Mouse (Mus musculus): Measurements from ENCODE around the gene Prr5l. TPM values are rescaled to one million over a fixed set of nuclear protein-coding genes. Genes with fewer than 3 reads are reported as not detected.

Prr5l gene
- polyA plus RNA-seq, 1 experiment from 2014 or later = 15.5 TPM

DNA sequence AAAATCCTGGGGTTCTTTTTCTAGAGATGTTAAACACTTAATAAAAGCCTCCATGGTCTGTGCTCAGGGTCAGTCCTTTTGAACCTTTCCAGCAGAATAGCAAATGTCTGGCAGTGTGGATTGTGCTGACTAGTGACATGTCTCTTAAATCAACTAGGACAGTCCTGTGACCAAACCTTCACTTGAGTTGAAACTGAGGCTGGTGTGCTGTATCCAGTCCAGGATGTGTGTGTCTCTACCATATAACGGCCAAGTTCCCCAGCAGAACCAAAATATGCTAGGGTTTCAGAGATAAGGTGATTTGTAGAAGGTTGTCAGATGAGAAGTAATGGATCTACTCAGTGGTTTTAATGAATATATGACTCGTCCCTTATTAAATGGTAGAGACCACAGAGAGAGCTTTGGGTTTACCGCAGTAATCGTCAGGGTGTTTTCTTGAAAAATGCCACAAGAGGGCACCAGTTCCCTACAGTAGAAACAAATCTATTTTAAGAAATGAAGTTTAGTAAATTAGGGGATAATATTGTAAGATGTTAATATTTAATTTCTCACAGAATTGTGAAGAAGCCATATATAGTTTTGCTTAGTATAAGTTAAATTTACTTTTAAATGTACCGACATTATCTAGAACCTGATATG, 189.1 kb downstream of the Prr5l start:
- Histone ChIP-seq H3K27me3 (no peaks in the 10 kb centered on the region), H3K4me1 (no peaks in the 10 kb centered on the region), H3K4me3 (no peak overlapping the region), H3K9me3 (no peaks in the 10 kb centered on the region), H3K36me3 (peaks cover 71% of the 10 kb centered on the region), H3K9ac (replicated peaks) (no peak overlapping the region), H3K27ac (replicated peaks) (no peak overlapping the region), H3K4me2 (replicated peaks) (no peak overlapping the region)
- ATAC-seq (ENCODE audit: low FRiP score, low read depth) = no peak
- WGBS = 62% methylated on average over 5 of the region's 5 CpGs

DNA sequence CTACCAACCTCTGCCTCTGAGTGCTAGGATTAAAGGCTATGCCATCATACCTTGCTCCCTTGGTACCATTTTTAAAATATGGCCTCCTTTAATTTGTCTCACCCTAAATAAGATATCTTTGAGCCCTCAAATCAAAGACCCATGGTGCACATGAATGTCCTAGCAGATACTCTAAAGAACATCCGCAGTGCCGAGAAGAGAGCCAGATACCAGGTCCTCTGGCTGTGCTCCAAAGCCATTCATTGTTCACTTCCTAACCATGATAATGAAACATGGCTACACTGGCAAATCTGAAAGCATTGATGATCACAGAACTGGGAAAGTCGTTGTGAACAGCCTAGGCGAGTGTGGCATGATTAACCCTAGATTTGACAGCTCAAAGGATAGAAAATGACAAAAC, 189.8 kb downstream of the Prr5l start:
- no peak overlapping the region for H3K4me2 ChIP-seq (replicated peaks)
- no peaks in the 10 kb centered on the region for H3K4me1 ChIP-seq
- no peak overlapping the region for H3K9ac ChIP-seq (replicated peaks)
- H3K36me3 ChIP-seq = peaks cover 68% of the 10 kb centered on the region
- H3K4me3 ChIP-seq = no peak overlapping the region
- no peaks in the 10 kb centered on the region for H3K27me3 ChIP-seq
- ATAC-seq (ENCODE audit: low FRiP score, low read depth) = no peak
- WGBS = 76% methylated on average over 4 of the region's 4 CpGs
- H3K9me3 ChIP-seq = no peaks in the 10 kb centered on the region
- no peak overlapping the region for H3K27ac ChIP-seq (replicated peaks)

- no peak overlapping the region for H3K4me2 ChIP-seq (replicated peaks)
- H3K9ac ChIP-seq (replicated peaks) = no peak overlapping the region
- H3K36me3 ChIP-seq = peaks cover 73% of the 10 kb centered on the region
- ATAC-seq (ENCODE audit: low FRiP score, low read depth) = no peak
- no peak overlapping the region for H3K27ac ChIP-seq (replicated peaks)
- 93% methylated on average over 9 of the region's 9 CpGs for WGBS
- no peaks in the 10 kb centered on the region for H3K27me3 ChIP-seq
- no peak overlapping the region for H3K4me3 ChIP-seq
- no peaks in the 10 kb centered on the region for H3K4me1 ChIP-seq
- H3K9me3 ChIP-seq = no peaks in the 10 kb centered on the region
Measured at GRCm38 (mm10) chr2:101690252-101690827, 192.5 kb downstream of the Prr5l start.

DNA sequence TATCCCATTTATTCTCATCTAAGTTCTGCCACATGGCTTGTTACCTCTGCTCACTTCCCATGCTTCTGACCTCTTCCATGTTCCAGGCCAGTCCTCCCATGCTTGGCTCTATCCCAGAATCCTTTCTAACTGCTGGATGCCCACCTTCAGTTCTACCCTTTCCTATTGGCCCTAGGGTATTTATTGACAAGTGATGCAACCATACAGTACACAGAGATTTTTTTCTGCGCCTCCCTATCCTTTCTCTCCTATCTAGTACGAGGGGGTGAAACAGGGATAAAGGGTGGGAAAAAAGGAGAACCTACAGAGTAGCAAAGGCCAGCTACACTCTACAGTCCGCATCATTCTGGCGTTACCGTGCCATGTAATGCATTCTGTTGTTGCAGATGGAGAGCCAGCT, 194.8 kb downstream of the Prr5l start:
- H3K4me3 ChIP-seq = no peak overlapping the region
- no peaks in the 10 kb centered on the region for H3K9me3 ChIP-seq
- no peaks in the 10 kb centered on the region for H3K27me3 ChIP-seq
- no peak overlapping the region for H3K4me2 ChIP-seq (replicated peaks)
- no peak; the same call in 1 of the 2 replicates for ATAC-seq (ENCODE audit: low FRiP score, low read depth)
- H3K36me3 ChIP-seq = peaks cover 79% of the 10 kb centered on the region
- H3K9ac ChIP-seq (replicated peaks) = no peak overlapping the region
- H3K4me1 ChIP-seq = no peaks in the 10 kb centered on the region
- no peak overlapping the region for H3K27ac ChIP-seq (replicated peaks)
- 95% methylated on average over 5 of the region's 5 CpGs for WGBS

DNA sequence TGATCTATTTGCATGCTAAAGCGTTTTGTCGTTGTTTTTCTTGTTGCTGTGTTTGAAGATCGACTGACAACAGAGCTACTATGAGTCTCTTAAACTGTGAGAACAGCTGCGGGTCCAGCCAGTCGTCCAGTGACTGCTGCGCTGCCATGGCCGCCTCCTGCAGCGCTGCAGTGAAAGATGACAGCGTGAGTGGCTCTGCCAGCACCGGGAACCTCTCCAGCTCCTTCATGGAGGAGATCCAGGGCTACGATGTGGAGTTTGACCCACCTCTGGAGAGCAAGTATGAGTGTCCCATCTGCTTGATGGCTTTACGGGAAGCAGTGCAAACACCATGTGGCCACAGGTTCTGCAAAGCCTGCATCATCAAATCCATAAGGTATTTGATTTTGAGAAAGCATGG, 198.4 kb downstream of the Prr5l start:
- H3K27me3 ChIP-seq = no peaks in the 10 kb centered on the region
- peaks cover 54% of the 10 kb centered on the region for H3K36me3 ChIP-seq
- H3K4me3 ChIP-seq = no peak overlapping the region
- WGBS = 92% methylated on average over 12 of the region's 12 CpGs
- H3K4me1 ChIP-seq = peaks cover 8% of the 10 kb centered on the region
- H3K4me2 ChIP-seq (replicated peaks) = no peak overlapping the region
- no peak overlapping the region for H3K27ac ChIP-seq (replicated peaks)
- H3K9me3 ChIP-seq = no peaks in the 10 kb centered on the region
- ATAC-seq (ENCODE audit: low FRiP score, low read depth) = no peak
- H3K9ac ChIP-seq (replicated peaks) = no peak overlapping the region

DNA sequence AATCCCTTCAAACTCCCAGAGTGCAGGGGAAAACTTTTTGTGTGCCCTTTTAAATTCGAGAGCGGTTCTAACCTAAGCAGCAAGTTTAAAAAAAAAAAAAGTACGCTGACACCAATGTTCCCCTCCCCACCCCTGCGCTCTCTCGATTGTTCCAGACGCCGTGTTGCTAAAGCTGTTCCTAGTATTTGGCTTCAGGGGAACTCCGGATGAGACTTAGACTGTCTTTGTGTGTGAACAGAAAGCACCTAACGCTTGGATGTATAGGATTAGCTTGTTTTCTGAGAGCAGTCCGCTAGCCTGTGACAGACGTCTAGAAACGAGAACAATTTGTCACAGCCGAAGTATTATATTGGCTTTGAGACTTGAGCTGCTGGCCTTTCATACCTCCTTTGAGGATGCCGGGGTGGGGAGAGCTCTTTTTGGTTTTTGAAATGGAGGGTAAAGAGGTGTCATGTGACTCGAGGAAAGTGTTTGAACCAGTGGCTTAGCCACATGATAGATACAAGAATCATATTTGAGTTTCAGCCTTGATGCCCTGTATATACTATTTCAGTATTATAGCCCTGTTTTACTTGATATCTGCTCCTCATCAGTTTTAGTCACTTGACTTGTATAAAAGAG, 203.6 kb downstream of the Prr5l start:
- Histone ChIP-seq H3K4me1 (peaks cover 11% of the 10 kb centered on the region), H3K4me3 (peak overlapping the region; percentile 97), H3K4me2 (replicated peaks) (peak overlapping the region; percentile 72), H3K36me3 (peaks cover 10% of the 10 kb centered on the region; the same call in 1 of the 2 replicates), H3K9me3 (no peaks in the 10 kb centered on the region), H3K27me3 (peaks cover 5% of the 10 kb centered on the region; the same call in 1 of the 2 replicates), H3K9ac (replicated peaks) (peak overlapping the region; percentile 91), H3K27ac (replicated peaks) (peak overlapping the region; percentile 77)
- WGBS = under 1% methylated on average over 15 of the region's 15 CpGs
- ATAC-seq (ENCODE audit: low FRiP score, low read depth) = peak; percentile 59

DNA sequence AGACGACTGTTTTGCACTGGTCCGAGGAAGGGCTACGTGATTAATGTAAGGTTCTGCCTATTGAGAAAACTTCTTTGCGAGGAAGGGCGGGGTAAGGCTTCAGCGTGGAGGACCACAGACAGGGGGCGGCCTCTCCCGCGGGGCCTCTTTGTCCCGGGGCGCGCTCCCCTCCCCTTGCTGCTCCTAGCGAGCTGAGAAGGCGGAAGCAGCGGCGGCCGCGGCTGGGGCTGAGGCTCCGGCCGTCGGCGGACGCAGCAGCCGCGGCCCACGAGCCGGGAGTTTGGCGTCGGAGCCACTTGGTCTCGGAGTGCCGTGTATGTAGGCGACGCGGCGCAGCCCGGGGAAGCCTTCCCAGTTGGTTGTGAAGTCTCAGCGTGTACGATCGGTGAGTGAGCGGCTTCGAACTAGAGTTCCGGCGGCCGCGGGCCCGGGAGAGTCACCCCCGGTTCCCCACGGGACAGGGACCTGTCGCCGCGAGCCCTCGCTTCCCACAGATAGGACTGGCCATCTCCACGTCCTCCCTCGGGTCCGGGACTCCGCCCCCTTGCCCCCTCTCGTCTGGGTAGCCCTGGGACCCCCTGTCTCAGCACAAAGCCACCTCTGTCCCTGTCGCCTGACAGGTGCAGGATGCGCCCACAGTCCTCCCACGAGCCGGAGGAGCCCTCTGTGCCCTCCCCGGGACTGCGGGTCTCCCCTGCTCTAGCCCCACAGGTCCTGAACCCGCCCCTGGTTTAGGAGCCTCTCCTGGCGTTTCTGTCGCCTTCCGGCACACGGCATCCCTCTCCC, 204.4 kb downstream of the Prr5l start, which contains the start of gene Traf6:
Traf6 (plus strand) TSS at position 194 of the 786 bp plus-strand sequence.
- WGBS = under 1% methylated on average over 68 of the region's 68 CpGs
- Histone ChIP-seq H3K4me1 (peaks cover 11% of the 10 kb centered on the region), H3K9ac (replicated peaks) (peak within 1 kb of the TSS; percentile 91), H3K36me3 (0 out of 2 replicates have a peak, but pooled peaks cover 5% of the 10 kb centered on the region), H3K27me3 (peaks cover 5% of the 10 kb centered on the region; the same call in 1 of the 2 replicates), H3K4me2 (replicated peaks) (peak within 1 kb of the TSS; percentile 72), H3K4me3 (peak within 1 kb of the TSS; percentile 97), H3K9me3 (no peaks in the 10 kb centered on the region), H3K27ac (replicated peaks) (peak within 1 kb of the TSS; percentile 77)
- ATAC-seq (ENCODE audit: low FRiP score, low read depth) = peak; percentile 92

DNA sequence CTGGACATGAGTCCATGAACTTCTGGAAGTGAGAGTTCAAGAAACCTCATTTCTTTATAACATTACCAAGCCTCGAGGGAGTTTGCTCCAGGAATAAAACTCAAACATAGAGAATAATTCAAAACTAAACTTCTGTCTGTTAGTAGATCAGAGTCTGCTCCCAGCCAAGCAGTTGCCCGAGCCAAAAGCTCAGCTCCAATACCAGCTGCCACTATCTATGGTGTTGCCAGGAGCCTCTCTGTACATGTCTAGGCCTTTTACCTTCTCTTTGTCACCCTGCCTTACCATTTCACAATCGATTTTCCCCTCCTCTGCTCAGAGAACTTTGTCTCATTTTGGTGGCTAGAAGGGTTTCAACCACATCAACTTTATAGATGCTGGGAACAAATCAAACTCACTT, 209.3 kb downstream of the Prr5l start:
- no peaks in the 10 kb centered on the region for H3K36me3 ChIP-seq
- H3K4me2 ChIP-seq (replicated peaks) = no peak overlapping the region
- H3K9me3 ChIP-seq = no peaks in the 10 kb centered on the region
- no peak for ATAC-seq (ENCODE audit: low FRiP score, low read depth)
- WGBS = 78% methylated on average over 3 of the region's 3 CpGs
- H3K27me3 ChIP-seq = peaks cover 5% of the 10 kb centered on the region; the same call in 1 of the 2 replicates
- H3K4me3 ChIP-seq = no peak overlapping the region
- H3K27ac ChIP-seq (replicated peaks) = no peak overlapping the region
- H3K4me1 ChIP-seq = no peaks in the 10 kb centered on the region
- no peak overlapping the region for H3K9ac ChIP-seq (replicated peaks)

GRCm38 (mm10) chr2:101668751-101669150, 214.1 kb downstream of the Prr5l start:
- ATAC-seq (ENCODE audit: low FRiP score, low read depth) = no peak
- H3K36me3 ChIP-seq = no peaks in the 10 kb centered on the region
- no peaks in the 10 kb centered on the region for H3K9me3 ChIP-seq
- H3K27ac ChIP-seq (replicated peaks) = no peak overlapping the region
- no peak overlapping the region for H3K4me3 ChIP-seq
- H3K9ac ChIP-seq (replicated peaks) = no peak overlapping the region
- H3K4me2 ChIP-seq (replicated peaks) = no peak overlapping the region
- H3K4me1 ChIP-seq = peaks cover 5% of the 10 kb centered on the region
- 95% methylated on average over 3 of the region's 3 CpGs for WGBS
- no peaks in the 10 kb centered on the region for H3K27me3 ChIP-seq

- 90% methylated on average over 3 of the region's 3 CpGs for WGBS
- H3K4me3 ChIP-seq = no peak overlapping the region
- H3K36me3 ChIP-seq = no peaks in the 10 kb centered on the region
- H3K4me2 ChIP-seq (replicated peaks) = no peak overlapping the region
- H3K4me1 ChIP-seq = peaks cover 5% of the 10 kb centered on the region
- peak; percentile 57; the same call in 1 of the 2 replicates for ATAC-seq (ENCODE audit: low FRiP score, low read depth)
- H3K9me3 ChIP-seq = no peaks in the 10 kb centered on the region
- no peak overlapping the region for H3K9ac ChIP-seq (replicated peaks)
- H3K27me3 ChIP-seq = no peaks in the 10 kb centered on the region
- 0 out of 2 replicates have a peak overlapping the region, but pooled peaks have one; percentile 3 for H3K27ac ChIP-seq (replicated peaks)
Measured at GRCm38 (mm10) chr2:101665703-101666092, 217.1 kb downstream of the Prr5l start.

- Histone ChIP-seq H3K9ac (replicated peaks) (no peak overlapping the region), H3K27me3 (no peaks in the 10 kb centered on the region), H3K4me3 (no peak overlapping the region), H3K27ac (replicated peaks) (0 out of 2 replicates have a peak overlapping the region, but pooled peaks have one; percentile 3), H3K36me3 (no peaks in the 10 kb centered on the region), H3K4me2 (replicated peaks) (no peak overlapping the region), H3K4me1 (peaks cover 5% of the 10 kb centered on the region), H3K9me3 (no peaks in the 10 kb centered on the region)
- ATAC-seq (ENCODE audit: low FRiP score, low read depth) = peak; percentile 91
- 21% methylated on average over 9 of the region's 9 CpGs for WGBS
Measured at GRCm38 (mm10) chr2:101665058-101665702, 217.6 kb downstream of the Prr5l start.

All from midbrain, embryonic 12.5 days (tissue).